Mouse (Mus musculus) bone marrow macrophage, adult 2 months (primary cell): Measurements from ENCODE around the gene Myocd.

ENCODE experiments used
- CTCF ChIP-seq: IDR thresholded peaks from 2 replicates; pipeline ENCODE4 v1.5.1; 2012; ENCODE audit warnings: low read depth, mild to moderate bottlenecking, low read length, moderate library complexity
- POLR2A ChIP-seq: IDR thresholded peaks from 2 replicates; pipeline ENCODE4 v1.6.1; 2012; ENCODE audit warnings: mild to moderate bottlenecking, low read depth, low read length, borderline replicate concordance

GRCm38 (mm10) chr11:65240521-65240920 lies 29.3 kb downstream of the Myocd start:
- no peak for TF ChIP-seq CTCF
- no peak for TF ChIP-seq POLR2A
